Mouse (Mus musculus) kidney, adult 2 months (tissue): Measurements from ENCODE around the gene Muc4. TPM values are rescaled to one million over a fixed set of nuclear protein-coding genes. Genes with fewer than 3 reads are reported as not detected.

Source experiments
- DNase-seq: peaks from one replicate; pipeline ENCODE4 v3.0.0; 2021
- H3K27ac ChIP-seq: fragments of 200-500 bp; 2 replicates; pipeline ENCODE4 v1.5.1; 2012; ENCODE audit warnings: low read depth, low read length, control low read depth, inconsistent platforms; ENCODE audit not compliant: insufficient read depth
- H3K27me3 ChIP-seq: fragments of 200-500 bp; replicated peaks from 2 replicates; pipeline ENCODE4 v1.6.1; 2012; ENCODE audit warnings: mild to moderate bottlenecking, moderate library complexity, low read length, inconsistent platforms; ENCODE audit not compliant: control insufficient read depth, insufficient read depth
- H3K36me3 ChIP-seq: fragments of 200-500 bp; 2 replicates; pipeline ENCODE4 v1.6.1; 2012; ENCODE audit warnings: mild to moderate bottlenecking, moderate library complexity, low read length, inconsistent platforms; ENCODE audit not compliant: control insufficient read depth, insufficient read depth
- H3K4me1 ChIP-seq: fragments of 200-500 bp; 2 replicates; pipeline ENCODE4 v1.6.1; 2011; ENCODE audit warnings: low read length; ENCODE audit not compliant: control insufficient read depth, insufficient read depth
- H3K4me3 ChIP-seq: fragments of 200-500 bp; 2 replicates; pipeline ENCODE4 v1.5.1; 2011; ENCODE audit warnings: mild to moderate bottlenecking, low read depth, low read length, control low read depth; ENCODE audit not compliant: insufficient read depth
- CTCF ChIP-seq: fragments of 200-500 bp; conservative IDR thresholded peaks from 2 replicates; pipeline ENCODE4 v1.5.1; 2011; ENCODE audit warnings: low read depth, mild to moderate bottlenecking, control low read depth, low read length, moderate library complexity, mixed read lengths; ENCODE audit not compliant: insufficient read depth, insufficient read length
- POLR2A ChIP-seq: fragments of 200-500 bp; IDR thresholded peaks from one replicate; pipeline ENCODE4 v1.6.1; 2011; ENCODE audit warnings: low read depth, low read length, control low read depth
- WGBS: fragments of 180-500 bp; shearing (Covaris S2); methylation state at CpG from one replicate; pipeline ENCODE4 v1.1.7; 2018; 5-methylcytosine and 5-hydroxymethylcytosine counted together
- polyA plus RNA-seq: library from polyadenylated mRNA; depleted of rRNA; stranded (reverse); fragments of >200 nt; gene quantifications from 2 replicates; pipeline ENCODE4 v1.2.3, GENCODE M21; 2012

Gene Muc4
- polyA plus RNA-seq, 1 experiment, result 0.16 TPM

DNA sequence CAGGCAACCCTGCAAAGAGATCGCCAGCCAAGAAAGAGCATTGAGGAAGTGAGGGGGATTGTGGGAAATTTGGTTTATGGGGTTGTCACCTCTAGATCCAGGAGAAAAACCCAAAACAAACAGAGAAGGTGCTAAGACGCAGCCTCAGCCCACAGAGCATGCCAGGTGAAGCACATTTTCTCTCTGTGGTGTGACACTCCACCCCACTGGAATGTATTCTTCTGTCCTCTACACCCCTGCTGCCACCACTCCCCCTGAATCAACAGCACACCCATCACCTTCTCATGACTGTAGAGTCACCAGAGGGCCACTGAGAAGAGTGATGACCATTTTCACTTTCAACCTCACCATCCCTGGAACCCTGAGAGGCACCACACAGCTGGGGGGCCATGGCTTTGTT, 7.0 kb downstream of the Muc4 start:
- no peaks in the 10 kb centered on the region for H3K36me3 ChIP-seq
- no peak for DNase-seq
- TF ChIP-seq CTCF, result no peak
- TF ChIP-seq POLR2A, result no peak
- no peak overlapping the region for H3K27ac ChIP-seq
- H3K4me1 ChIP-seq, result no peaks in the 10 kb centered on the region
- WGBS, result 81% methylated on average over 2 of the region's 2 CpGs
- no peak overlapping the region for H3K4me3 ChIP-seq
- H3K27me3 ChIP-seq, result no peaks in the 10 kb centered on the region

GRCm38 (mm10) chr16:32745852-32746251, 10.2 kb downstream of the Muc4 start:
- DNase-seq, result no peak
- no peaks in the 10 kb centered on the region for H3K36me3 ChIP-seq
- no peaks in the 10 kb centered on the region for H3K4me1 ChIP-seq
- 50% methylated on average over 6 of the region's 6 CpGs for whole genome bisulfite sequencing
- TF ChIP-seq CTCF, result no peak
- no peak for TF ChIP-seq POLR2A
- H3K27ac ChIP-seq, result no peak overlapping the region
- no peak overlapping the region for H3K4me3 ChIP-seq
- no peaks in the 10 kb centered on the region for H3K27me3 ChIP-seq

DNA sequence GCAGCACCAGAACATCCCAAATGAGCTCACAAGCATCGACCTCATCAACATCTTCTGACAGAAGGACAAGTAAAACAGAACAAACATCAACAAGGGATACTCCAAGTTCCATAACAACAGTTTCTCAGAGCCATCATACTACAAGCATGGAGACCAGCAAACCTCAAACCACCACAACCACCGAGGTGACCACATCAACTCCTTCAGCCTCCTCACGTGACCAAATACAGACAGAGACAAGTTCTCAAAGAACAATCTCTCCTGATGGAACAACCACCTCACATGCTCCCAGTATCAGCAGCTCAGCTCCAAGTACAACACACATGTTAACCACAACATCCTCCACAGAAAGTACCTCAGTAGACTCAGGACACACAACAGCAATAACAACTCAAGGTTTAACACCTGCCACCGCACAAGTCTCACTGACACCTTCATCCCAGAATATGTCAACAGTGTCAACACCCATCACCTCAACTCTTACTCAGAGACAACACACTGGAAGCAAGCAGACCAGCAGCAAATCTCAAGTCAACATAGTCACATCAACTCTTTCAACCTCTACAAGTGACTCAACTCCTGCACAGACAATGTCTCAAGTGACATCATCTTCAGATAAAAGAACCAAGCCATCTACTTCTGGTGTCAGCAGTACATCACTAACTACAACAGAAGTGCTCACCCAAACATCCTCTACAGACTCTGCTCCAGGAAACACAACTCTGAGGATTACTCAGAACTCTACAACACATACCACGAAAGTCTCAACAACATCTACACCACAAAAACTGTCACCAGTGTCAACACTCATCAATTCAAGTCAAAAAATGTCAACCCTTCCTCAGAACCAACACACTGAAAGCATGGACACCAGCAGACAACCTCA, 14.8 kb downstream of the Muc4 start:
- TF ChIP-seq CTCF (no peak), POLR2A (no peak)
- WGBS, result 87% methylated on average over 5 of the region's 5 CpGs
- Histone ChIP-seq H3K36me3 (no peaks in the 10 kb centered on the region), H3K27me3 (no peaks in the 10 kb centered on the region), H3K4me3 (no peak overlapping the region), H3K27ac (no peak overlapping the region), H3K4me1 (no peaks in the 10 kb centered on the region)
- no peak for DNase-seq

GRCm38 (mm10) chr16:32764550-32764949, 28.9 kb downstream of the Muc4 start:
- TF ChIP-seq POLR2A (no peak), CTCF (no peak)
- Histone ChIP-seq H3K27me3 (no peaks in the 10 kb centered on the region), H3K4me3 (no peak overlapping the region), H3K36me3 (no peaks in the 10 kb centered on the region), H3K27ac (no peak overlapping the region), H3K4me1 (no peaks in the 10 kb centered on the region)
- DNase-seq, result no peak
- 83% methylated on average over 2 of the region's 2 CpGs for WGBS

- TF ChIP-seq POLR2A (no peak), CTCF (no peak)
- Histone ChIP-seq H3K36me3 (no peaks in the 10 kb centered on the region), H3K4me3 (no peak overlapping the region), H3K27ac (no peak overlapping the region), H3K4me1 (no peaks in the 10 kb centered on the region), H3K27me3 (no peaks in the 10 kb centered on the region)
- 72% methylated on average over 6 of the region's 6 CpGs for WGBS
- no peak for DNase-seq
Measured at GRCm38 (mm10) chr16:32764961-32765360, 29.3 kb downstream of the Muc4 start.

GRCm38 (mm10) chr16:32766904-32767303, 31.2 kb downstream of the Muc4 start:
- no peak overlapping the region for H3K4me3 ChIP-seq
- WGBS, result 95% methylated on average over 7 of the region's 7 CpGs
- no peaks in the 10 kb centered on the region for H3K27me3 ChIP-seq
- DNase-seq, result no peak
- no peaks in the 10 kb centered on the region for H3K4me1 ChIP-seq
- no peaks in the 10 kb centered on the region for H3K36me3 ChIP-seq
- no peak for TF ChIP-seq CTCF
- no peak for TF ChIP-seq POLR2A
- no peak overlapping the region for H3K27ac ChIP-seq

- H3K27ac ChIP-seq, result no peak overlapping the region
- 59% methylated on average over 10 of the region's 10 CpGs for WGBS
- no peaks in the 10 kb centered on the region for H3K36me3 ChIP-seq
- no peak overlapping the region for H3K4me3 ChIP-seq
- TF ChIP-seq POLR2A (no peak), CTCF (no peak)
- no peaks in the 10 kb centered on the region for H3K4me1 ChIP-seq
- no peak for DNase-seq
- no peaks in the 10 kb centered on the region for H3K27me3 ChIP-seq
Measured at GRCm38 (mm10) chr16:32776676-32777075, 41.0 kb downstream of the Muc4 start.
